8 mouse cellular contexts compared by ENCODE assay signal in genomic region chr12:82700840-82701239, GRCm38 (mm10).
DNase-seq lines count a peak whose midpoint lies in the region; ATAC-seq and TF ChIP-seq lines count a peak whose summit lies in the region.

No protein-coding gene starts in this region.

- no peak overlapping the region for H3K27ac ChIP-seq in gastrocnemius, adult 2 months
- H3K27ac ChIP-seq in layer of hippocampus, adult 2 months = no peak overlapping the region

- intact Hi-C loops in gastrocnemius, adult 2 months (cut with DNase I) = loop anchor here (1.0 to 2.0 kb wide), 2 partner anchors 246 to 316 kb away; no protein-coding TSS in a partner anchor

- DNase-seq in gastrocnemius, adult 2 months = peak; percentile 40
- DNase-seq in gastrocnemius, postnatal 25 days = no peak
- peak; percentile 12 for DNase-seq in urinary bladder, postnatal 14 days (ENCODE audit: low spot score)
- no peak for DNase-seq in urinary bladder, postnatal 10 days (ENCODE audit: low spot score)
- DNase-seq in layer of hippocampus, adult 2 months (ENCODE audit: low spot score in 2 of 2) = peak; percentile 6 to 38
- DNase-seq in natural killer cell, adult 2 months (ENCODE audit: low spot score in 2 of 2) = no peak

- TF ChIP-seq CTCF in gastrocnemius, adult 2 months (IDR thresholded peaks at IDR 0.05) = peak; percentile 80
- peak; percentile 85 for TF ChIP-seq CTCF in layer of hippocampus, adult 2 months (conservative IDR thresholded peaks at IDR 0.05)

- no peak overlapping the region for H3K4me3 ChIP-seq in gastrocnemius, adult 2 months
- H3K4me3 ChIP-seq in layer of hippocampus, adult 2 months = no peak overlapping the region

- peak; percentile 62 for ATAC-seq in common myeloid progenitor, adult 5-6 weeks (replicated peaks; ENCODE audit: low read depth, poor library complexity, severe bottlenecking)
- peak; percentile 98 for ATAC-seq in megakaryocyte-erythroid progenitor cell, adult 5-6 weeks (replicated peaks; ENCODE audit: low FRiP score, low TSS enrichment, poor library complexity, severe bottlenecking)

Comparison
In these comparisons a context has a peak if more than half of its experiments do, and no peak if none do; other contexts are left out.
1. DNase-seq: peak in gastrocnemius, adult 2 months (single experiment), urinary bladder, postnatal 14 days (single experiment) and layer of hippocampus, adult 2 months (2 of 2); none in gastrocnemius, postnatal 25 days (single experiment), urinary bladder, postnatal 10 days (single experiment) and natural killer cell, adult 2 months (0 of 2).